In the genomic region with DNA sequence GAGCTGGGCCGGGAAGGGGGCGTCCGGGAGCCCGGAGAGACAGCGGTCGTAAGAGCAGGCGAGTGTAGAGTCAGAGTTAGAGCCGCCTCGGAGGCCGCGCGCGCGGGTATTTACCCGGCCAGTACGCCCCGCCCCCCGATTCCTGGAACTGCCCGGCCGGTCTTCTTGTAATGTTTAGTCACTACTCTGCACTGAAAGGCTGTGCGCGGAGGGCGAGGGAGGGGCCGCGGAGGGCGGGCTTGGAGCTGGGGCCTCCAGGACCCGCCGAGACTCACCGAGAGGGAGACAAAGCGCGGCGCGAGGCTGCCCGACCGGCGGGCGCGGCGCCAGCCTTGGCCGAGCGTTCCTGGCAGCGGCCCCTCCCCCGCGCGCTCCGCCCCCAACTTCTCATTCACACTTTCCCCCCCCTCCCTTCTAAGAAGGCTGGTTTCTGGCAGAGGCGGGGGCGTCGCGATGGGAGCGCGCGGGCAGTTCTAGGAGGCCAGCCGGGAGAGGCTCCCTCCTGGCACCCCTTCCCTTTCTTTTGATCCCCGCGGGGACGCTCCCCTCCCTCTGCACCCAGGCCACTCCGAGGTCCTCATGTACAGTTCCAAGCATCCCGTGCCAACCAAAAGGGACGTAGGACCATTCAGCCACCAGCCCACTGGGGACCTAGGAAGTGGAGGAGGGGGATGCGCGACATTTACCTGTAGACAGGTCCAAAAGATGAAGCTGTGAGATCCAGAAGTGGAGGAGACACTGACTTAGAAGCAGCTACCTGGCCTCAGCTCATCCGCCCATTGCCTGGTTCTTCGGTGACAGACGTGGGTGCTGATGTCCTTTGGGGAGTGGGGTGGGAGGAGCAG, we compare ENCODE assay signal across 8 mouse cellular contexts. TPM values are rescaled to one million over a fixed set of nuclear protein-coding genes. Genes with fewer than 3 reads are reported as not detected.
DNase-seq lines count a peak whose midpoint lies in the region; ATAC-seq lines count a peak whose summit lies in the region.

No protein-coding gene starts in this region.

- H3K27me3 ChIP-seq in lung, embryonic 15.5 days: no peaks in the 10 kb centered on the region

- WGBS in lung, embryonic 15.5 days: under 1% methylated on average over 58 of the region's 65 CpGs

- DNase-seq in MN1 (ENCODE audit: low spot score): peak; percentile 90
- DNase-seq in cerebellum, adult 8-10 months: peak; percentile 58
- peak; percentile 93 for DNase-seq in forelimb bud, embryonic 11.5 days (ENCODE audit: low read depth, low spot score)
- DNase-seq in layer of hippocampus, adult 9-10 months (ENCODE audit: low spot score): peak; percentile 81
- DNase-seq in ovary, adult 18-20 months (ENCODE audit: low spot score): peak; percentile 99
- peak; percentile 84 for DNase-seq in thymus, postnatal 14 days

- no peaks in the 10 kb centered on the region for H3K9me3 ChIP-seq in lung, embryonic 15.5 days

- peak overlapping the region; percentile 96 for H3K27ac ChIP-seq in lung, embryonic 15.5 days

- H3K4me3 ChIP-seq in lung, embryonic 15.5 days: peak overlapping the region; percentile 63

- peak; percentile 68 to 79 for ATAC-seq in hematopoietic stem cell, adult 5-6 weeks (replicated peaks in 1 of 2; ENCODE audit: insufficient read depth in 1 of 2, low FRiP score in 2 of 2, low TSS enrichment in 1 of 2, low read depth in 1 of 2, poor library complexity in 2 of 2, severe bottlenecking in 2 of 2)
- peak; percentile 95 for ATAC-seq in lung, embryonic 15.5 days (ENCODE audit: borderline replicate concordance, extremely low read depth, low FRiP score, low TSS enrichment)

- H3K36me3 ChIP-seq in lung, embryonic 15.5 days: 0 out of 2 replicates have a peak, but pooled peaks cover 6% of the 10 kb centered on the region

- peak overlapping the region; percentile 80 for H3K9ac ChIP-seq in lung, embryonic 15.5 days

- peaks cover 61% of the 10 kb centered on the region for H3K4me1 ChIP-seq in lung, embryonic 15.5 days

- H3K4me2 ChIP-seq in lung, embryonic 15.5 days: peak overlapping the region; percentile 95

RNA-seq across cellular contexts. Expression of a gene that starts 0.5 kb away (rescaled TPM):
- 38.0 and 44.5 TPM in 2 replicates for total RNA-seq in hematopoietic stem cell, adult 5-6 weeks (2017)
- polyA plus RNA-seq in lung, embryonic 15.5 days (2015; fragmentation: Nextera tagmentation; extraction: Ambion mirVana): 12.7 and 13.5 TPM in 2 replicates

RNA-seq across cellular contexts. Expression of a gene that starts 16.8 kb away (rescaled TPM):
- 8.1 and 18.7 TPM in 2 replicates for total RNA-seq in hematopoietic stem cell, adult 5-6 weeks (2017)
- 37.7 and 42.2 TPM in 2 replicates for polyA plus RNA-seq in lung, embryonic 15.5 days (2015; fragmentation: Nextera tagmentation; extraction: Ambion mirVana)

Comparison
In these comparisons a context has a peak if more than half of its experiments do, and no peak if none do; other contexts are left out.
1. Peak in every context shown above with its lines: DNase-seq, ATAC-seq, H3K4me3 ChIP-seq and H3K27ac ChIP-seq.